Mouse (Mus musculus) adrenal gland, postnatal 4 days (tissue): ENCODE results near the gene Mmp24. TPM values are rescaled to one million over a fixed set of nuclear protein-coding genes. Genes with fewer than 3 reads are reported as not detected.

Experiments used
- DNase-seq, 2 experiments: peaks; one replicate each; pipeline ENCODE4 v3.0.0; 2021 to 2022; ENCODE audit warnings: low spot score in 2 of 2, mixed read lengths in 2 of 2
- total RNA-seq, 2 experiments: library from RNA; stranded (reverse); gene quantifications; 2 replicates each; pipeline ENCODE4 v1.2.3; 2021

Gene Mmp24
- total RNA-seq, 2 experiments from 2014 or later: 5.3 to 6.9 TPM

- no peak for DNase-seq
Measured at GRCm38 (mm10) chr2:155849464-155849863, 74.3 kb downstream of the Mmp24 start.

GRCm38 (mm10) chr2:155850120-155850519, 75.0 kb downstream of the Mmp24 start:
- DNase-seq: no peak

GRCm38 (mm10) chr2:155852536-155852935, 77.4 kb downstream of the Mmp24 start:
- DNase-seq: no peak

- no peak for DNase-seq
Measured at GRCm38 (mm10) chr2:155860102-155860501, 85.0 kb downstream of the Mmp24 start.

GRCm38 (mm10) chr2:155861581-155861980, 86.4 kb downstream of the Mmp24 start:
- peak in 1 of 2 experiments; percentile 21 for DNase-seq

- no peak for DNase-seq
Measured at GRCm38 (mm10) chr2:155862573-155863300, 87.6 kb downstream of the Mmp24 start.

GRCm38 (mm10) chr2:155863301-155863867, 88.2 kb downstream of the Mmp24 start:
- no peak for DNase-seq

Other genes with a start within 250 kb of the Mmp24 start
- 10 to 100 TPM; 38.7 to 39.6 TPM for gene Gss, start 182.5 kb upstream of the Mmp24 start, total RNA-seq
- gene Myh7b, start 164.1 kb upstream of the Mmp24 start, total RNA-seq: 1 to 10 TPM in 1 of 2 experiments, under 1 TPM in 1; 0.62 to 1.8 TPM
- gene Trpc4ap, start 83.0 kb upstream of the Mmp24 start, total RNA-seq: 100 to 1,000 TPM; 129 to 141 TPM
- 10 to 100 TPM; 42.0 to 43.8 TPM for gene Edem2, start 45.9 kb upstream of the Mmp24 start, total RNA-seq
- gene Gm17581, start 39.5 kb upstream of the Mmp24 start, total RNA-seq: not detected
- 10 to 100 TPM; 30.2 to 32.7 TPM for gene Procr, start 24.2 kb upstream of the Mmp24 start, total RNA-seq
- 10 to 100 TPM; 72.5 to 72.6 TPM for gene BC029722, start 44.1 kb downstream of the Mmp24 start, total RNA-seq
- gene Eif6, start 51.6 kb downstream of the Mmp24 start, total RNA-seq: 100 to 1,000 TPM; 137 to 148 TPM
- not detected for gene Fam83c, start 59.5 kb downstream of the Mmp24 start, total RNA-seq
- 100 to 1,000 TPM in 1 of 2 experiments, 10 to 100 TPM in 1; 92.3 to 106 TPM for gene Uqcc1, start 155.0 kb downstream of the Mmp24 start, total RNA-seq
- gene Gm15557, start 165.4 kb downstream of the Mmp24 start, total RNA-seq: not detected
- gene Gdf5, start 170.0 kb downstream of the Mmp24 start, total RNA-seq: 1 to 10 TPM in 1 of 2 experiments, under 1 TPM in 1; 0.64 to 1.1 TPM
- 10 to 100 TPM; 26.8 to 29.9 TPM for gene Cep250, start 181.1 kb downstream of the Mmp24 start, total RNA-seq
- 1 to 10 TPM; 2.8 to 3.9 TPM for gene 6430550D23Rik, start 232.6 kb downstream of the Mmp24 start, total RNA-seq
- 100 to 1,000 TPM; 224 to 225 TPM for gene Ergic3, start 232.7 kb downstream of the Mmp24 start, total RNA-seq